Mouse (Mus musculus) macrophage (primary cell): Measurements from ENCODE around the gene Mup1. TPM values are rescaled to one million over a fixed set of nuclear protein-coding genes. Genes with fewer than 3 reads are reported as not detected.
"Not testable (repeated sequence)": the region's sequence is repeated elsewhere in the genome, so short reads cannot be mapped to it uniquely, and the experiment has no call there.

ENCODE experiments used
- H3K27ac ChIP-seq: fragments of 350-480 bp; formaldehyde crosslinking; 2 replicates; pipeline ENCODE4 v1.9.0; 2021
- H3K36me3 ChIP-seq: fragments of 350-480 bp; formaldehyde crosslinking; 2 replicates; pipeline ENCODE4 v1.9.0; 2021; ENCODE audit errors: inconsistent target
- H3K4me3 ChIP-seq: fragments of 350-480 bp; formaldehyde crosslinking; 2 replicates; pipeline ENCODE4 v1.9.0; 2021; ENCODE audit errors: inconsistent target
- H3K79me2 ChIP-seq: fragments of 350-480 bp; formaldehyde crosslinking; 2 replicates; pipeline ENCODE4 v1.9.0; 2021; ENCODE audit errors: inconsistent target
- WGBS: methylation state at CpG from one replicate; pipeline ENCODE4 v1.1.7; 2026; ENCODE audit warnings: inconsistent platforms; ENCODE audit not compliant: missing documents; 5-methylcytosine and 5-hydroxymethylcytosine counted together
- polyA plus RNA-seq: library from polyadenylated mRNA; stranded (reverse); fragments of 250-400 nt; gene quantifications from 3 replicates; pipeline ENCODE4 v1.2.4, GENCODE M21; 2018; ENCODE audit warnings: inconsistent platforms
- total RNA-seq, 78 experiments: library from RNA; depleted of rRNA; stranded (reverse); fragments of 250-400 nt; gene quantifications; 1 replicate in 9 of 78; 2 replicates in 24 of 78; 3 replicates in 43 of 78; 4 replicates in 2 of 78; pipeline ENCODE4 v1.2.4; 2018; ENCODE audit warnings: inconsistent platforms in 56 of 78

Gene Mup1
- total RNA-seq (2018; cell fraction: chromatin; rRNA removed): not detected
- total RNA-seq (2018; cell fraction: cytosol; rRNA removed): not detected
- total RNA-seq (2018; cell fraction: nucleus; rRNA removed): not detected
- polyA plus RNA-seq: not detected in 3 replicates

- H3K36me3 ChIP-seq, H3K27ac ChIP-seq, H3K4me3 ChIP-seq, H3K79me2 ChIP-seq: not testable (repeated sequence)
- no CpG with 5 or more reads among the region's 4 CpGs for WGBS
Observed at GRCm38 (mm10) chr4:60501860-60502259, at the start of gene Mup1. Gene Mup1, minus strand, starts transcription at chr4:60501960.

Other genes with a start within 250 kb of the Mup1 start
- not detected in 3 replicates for gene Mup9, start 80.0 kb downstream of the Mup1 start, polyA plus RNA-seq
- not detected in 3 replicates for gene Mup10, start 80.2 kb upstream of the Mup1 start, polyA plus RNA-seq
- gene Mup11, start 160.5 kb upstream of the Mup1 start, polyA plus RNA-seq: not detected in 3 replicates
- gene Mup12, start 239.4 kb upstream of the Mup1 start, polyA plus RNA-seq: not detected in 3 replicates